Mouse (Mus musculus): ENCODE measurements around the gene Purb. TPM values are rescaled to one million over a fixed set of nuclear protein-coding genes. Genes with fewer than 3 reads are reported as not detected.

Gene Purb
- total and polyA plus RNA-seq, 3 experiments: 19.3 to 45.2 (median 42.4) TPM

DNA sequence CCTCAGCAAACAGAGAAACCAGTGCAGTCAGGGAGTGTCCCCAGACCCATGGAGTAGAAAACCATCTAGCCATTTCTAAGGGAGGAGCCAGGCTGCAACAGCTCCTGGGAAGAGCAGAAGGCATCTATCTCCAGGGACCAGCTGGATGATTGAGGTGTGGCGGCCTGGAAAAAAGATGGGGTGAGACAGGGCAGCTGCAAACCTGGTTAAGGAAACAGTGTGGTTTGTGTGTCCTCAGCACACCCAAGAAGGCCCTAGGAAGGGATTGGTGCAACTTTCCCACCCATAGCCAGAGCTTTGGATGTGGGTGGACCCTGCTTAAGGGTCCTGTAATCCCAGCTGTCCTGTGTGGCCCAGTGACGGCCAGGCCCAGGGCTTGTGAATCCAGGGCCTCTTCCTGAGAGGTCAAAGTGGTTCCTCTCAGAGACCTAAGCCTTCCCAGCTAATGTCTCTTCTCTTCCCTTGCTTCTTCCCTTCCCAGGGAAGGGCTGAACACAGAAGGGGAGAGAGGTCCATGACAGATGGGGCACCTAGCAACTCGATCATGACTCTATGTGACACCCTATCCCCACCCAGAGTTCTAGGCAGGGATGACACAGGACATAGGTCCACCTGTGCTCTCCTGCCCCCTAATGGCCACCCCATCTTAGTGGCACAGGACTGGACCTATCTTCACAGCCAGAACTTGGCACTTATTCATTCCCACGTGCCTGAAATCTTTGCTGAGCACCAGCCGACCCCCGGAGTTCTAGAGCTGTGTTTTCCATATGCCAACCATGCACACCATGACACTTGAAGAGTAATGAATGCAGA, 14.2 kb upstream of the Purb start (continued):
- TF ChIP-seq MYC (IDR thresholded peaks at IDR 0.05; ENCODE audit: low read depth, low read length) (no peak), MXI1 (IDR thresholded peaks at IDR 0.05; ENCODE audit: low read depth, low read length) (no peak), BHLHE40 (IDR thresholded peaks at IDR 0.05; ENCODE audit: low read depth, low read length) (peak; percentile 50; the same call in 1 of the 2 replicates), USF2 (conservative IDR thresholded peaks at IDR 0.05; ENCODE audit: low read depth, low read length) (no peak), GABPA (IDR thresholded peaks at IDR 0.05; ENCODE audit: insufficient replicate concordance, low read depth, low read length) (no peak), E2F4 (IDR thresholded peaks at IDR 0.05; ENCODE audit: insufficient replicate concordance, low read depth, low read length) (no peak), USF1 (IDR thresholded peaks at IDR 0.05; ENCODE audit: low read depth, low read length) (no peak)

DNA sequence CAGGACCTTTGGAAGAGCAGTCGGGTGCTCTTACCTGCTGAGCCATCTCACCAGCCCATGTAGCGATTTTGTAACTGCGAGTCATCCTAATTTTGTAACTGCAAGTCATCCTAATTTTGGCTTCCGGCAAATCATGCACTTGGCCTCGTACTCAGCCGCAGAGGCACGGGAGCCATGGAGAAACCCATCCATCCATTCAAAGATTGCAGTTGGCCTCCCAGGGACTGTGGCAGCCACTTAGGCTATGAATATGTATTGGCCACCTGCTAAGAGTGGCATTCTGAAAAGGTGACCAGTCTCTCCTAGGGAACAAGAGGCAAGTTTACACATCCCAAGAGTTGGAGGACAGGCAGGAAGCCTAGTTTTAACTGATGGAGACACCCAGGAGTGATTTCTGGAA, 13.5 kb upstream of the Purb start:
- H3K9me3 ChIP-seq (replicated peaks; ENCODE audit: low read length): no peaks in the 10 kb centered on the region
- H3K4me1 ChIP-seq (ENCODE audit: control insufficient read depth in 1 of 2, insufficient read depth in 2 of 2): peaks cover 0 to 25% of the 10 kb centered on the region in 2 experiments; a peak in 2 of 4 replicates
- no peak for TF ChIP-seq ZMIZ1 (IDR thresholded peaks at IDR 0.05; ENCODE audit: low read depth, low read length)
- TF ChIP-seq PAX5 (IDR thresholded peaks at IDR 0.05; ENCODE audit: low read length): no peak
- TF ChIP-seq MEF2A (IDR thresholded peaks at IDR 0.05; ENCODE audit: borderline replicate concordance, low read depth, low read length): no peak
- no peak for TF ChIP-seq ZC3H11A (IDR thresholded peaks at IDR 0.05; ENCODE audit: low read depth, low read length)
- TF ChIP-seq EP300 (IDR thresholded peaks at IDR 0.05; ENCODE audit: low read length): no peak
- TF ChIP-seq USF2 (conservative IDR thresholded peaks at IDR 0.05; ENCODE audit: low read depth, low read length): no peak
- no peak for TF ChIP-seq RCOR1 (conservative IDR thresholded peaks at IDR 0.05; ENCODE audit: low read depth, low read length)
- TF ChIP-seq MYC (IDR thresholded peaks at IDR 0.05; ENCODE audit: low read depth, low read length): no peak
- TF ChIP-seq HCFC1 (IDR thresholded peaks at IDR 0.05; ENCODE audit: low read depth, low read length): no peak
- no peak overlapping the region for H3K9ac ChIP-seq (ENCODE audit: insufficient read depth, low read depth)
- no peak overlapping the region for H3K27ac ChIP-seq (ENCODE audit: insufficient read depth, low read depth)
- H3K36me3 ChIP-seq (replicated peaks in 1 of 2; ENCODE audit: control insufficient read depth in 1 of 2, insufficient read depth in 1 of 2, low read length in 1 of 2): no peaks in the 10 kb centered on the region
- DNase-seq (ENCODE audit: extremely low read depth): no peak
- in situ Hi-C loops (cut with MboI; ENCODE audit: low pct_ligation_motif_present, low pct_unique_long_range_greater_than_20kb, low sequenced_read_pairs): no loop called here
- H3K4me2 ChIP-seq (ENCODE audit: insufficient read depth, low read depth, poor library complexity, severe bottlenecking): no peak overlapping the region
- H3K27me3 ChIP-seq (replicated peaks): no peaks in the 10 kb centered on the region
- dilution Hi-C loops (cut with MboI; ENCODE audit: extremely low pct_ligation_motif_present, extremely low pct_unique_long_range_greater_than_20kb, low sequenced_read_pairs): no loop called here
- no peak overlapping the region for H3K4me3 ChIP-seq (replicated peaks in 1 of 3; ENCODE audit: low read depth in 2 of 3, low read length in 2 of 3, poor library complexity in 1 of 3)
- H3K79me2 ChIP-seq (replicated peaks; ENCODE audit: control insufficient read depth, extremely low read depth, insufficient read depth, poor library complexity, severe bottlenecking): no peaks in the 10 kb centered on the region

DNA sequence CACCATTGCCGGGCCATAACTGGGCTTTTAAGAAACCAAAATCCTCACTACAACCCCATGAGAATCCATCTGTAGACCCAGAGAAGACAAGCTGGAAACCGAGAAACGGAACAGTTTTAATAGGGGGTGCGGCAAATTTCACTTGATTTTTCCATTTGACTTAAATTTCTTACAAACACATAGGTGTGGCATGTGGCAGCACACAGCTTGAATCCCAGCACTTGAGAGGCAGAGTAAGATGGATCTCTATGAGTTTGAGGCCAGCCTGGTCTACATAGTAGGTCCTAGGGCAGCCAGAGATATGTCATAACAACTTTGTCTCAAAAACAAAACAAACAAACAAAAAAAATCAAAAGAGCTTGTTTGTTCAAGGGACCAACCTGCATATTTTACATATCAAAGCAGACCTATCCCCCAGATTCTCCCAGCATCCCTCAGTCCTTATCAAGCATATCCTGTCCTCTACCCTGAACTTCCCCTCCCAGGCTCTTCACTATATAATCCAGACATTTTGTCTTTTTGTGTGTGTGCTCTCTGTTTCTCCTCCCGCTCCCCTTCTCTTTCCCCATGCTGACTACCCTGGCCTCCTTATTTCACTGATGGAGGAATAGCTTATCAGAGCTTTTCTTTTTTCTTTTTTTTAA, 12.4 kb upstream of the Purb start:
- Histone ChIP-seq H3K27ac (ENCODE audit: insufficient read depth, low read depth) (no peak overlapping the region), H3K9me3 (replicated peaks; ENCODE audit: low read length) (no peaks in the 10 kb centered on the region), H3K9ac (ENCODE audit: insufficient read depth, low read depth) (no peak overlapping the region), H3K4me3 (replicated peaks in 1 of 3; ENCODE audit: low read depth in 2 of 3, low read length in 2 of 3, poor library complexity in 1 of 3) (no peak overlapping the region), H3K36me3 (replicated peaks in 1 of 2; ENCODE audit: control insufficient read depth in 1 of 2, insufficient read depth in 1 of 2, low read length in 1 of 2) (no peaks in the 10 kb centered on the region), H3K4me1 (ENCODE audit: control insufficient read depth in 1 of 2, insufficient read depth in 2 of 2) (peaks cover 0 to 22% of the 10 kb centered on the region in 2 experiments; a peak in 2 of 4 replicates), H3K79me2 (replicated peaks; ENCODE audit: control insufficient read depth, extremely low read depth, insufficient read depth, poor library complexity, severe bottlenecking) (no peaks in the 10 kb centered on the region), H3K27me3 (replicated peaks) (no peaks in the 10 kb centered on the region), H3K4me2 (ENCODE audit: insufficient read depth, low read depth, poor library complexity, severe bottlenecking) (no peak overlapping the region)
- in situ Hi-C loops (cut with MboI; ENCODE audit: low pct_ligation_motif_present, low pct_unique_long_range_greater_than_20kb, low sequenced_read_pairs) (no loop called here), dilution Hi-C loops (cut with MboI; ENCODE audit: extremely low pct_ligation_motif_present, extremely low pct_unique_long_range_greater_than_20kb, low sequenced_read_pairs) (no loop called here)
- TF ChIP-seq USF2 (conservative IDR thresholded peaks at IDR 0.05; ENCODE audit: low read depth, low read length) (no peak), SMC3 (IDR thresholded peaks at IDR 0.05; ENCODE audit: low read depth, low read length) (no peak), ELF1 (IDR thresholded peaks at IDR 0.05; ENCODE audit: low read depth, low read length) (no peak), PAX5 (IDR thresholded peaks at IDR 0.05; ENCODE audit: low read length) (no peak), NRF1 (IDR thresholded peaks at IDR 0.05; ENCODE audit: low read depth, low read length) (no peak), KAT2A (IDR thresholded peaks at IDR 0.05; ENCODE audit: insufficient replicate concordance, low read length) (no peak), RCOR1 (conservative IDR thresholded peaks at IDR 0.05; ENCODE audit: low read depth, low read length) (no peak), MAFK (IDR thresholded peaks at IDR 0.05; ENCODE audit: insufficient replicate concordance, low read length) (no peak), CHD1 (IDR thresholded peaks at IDR 0.05; ENCODE audit: low read depth, low read length) (no peak), SIN3A (IDR thresholded peaks at IDR 0.05; ENCODE audit: low read length) (no peak), MEF2A (IDR thresholded peaks at IDR 0.05; ENCODE audit: borderline replicate concordance, low read depth, low read length) (no peak), TCF12 (IDR thresholded peaks at IDR 0.05; ENCODE audit: low read depth, low read length) (no peak), GABPA (IDR thresholded peaks at IDR 0.05; ENCODE audit: insufficient replicate concordance, low read depth, low read length) (no peak), MAX (IDR thresholded peaks at IDR 0.05; ENCODE audit: low read length) (no peak), RAD21 (IDR thresholded peaks at IDR 0.05; ENCODE audit: low read depth, low read length) (no peak)
- no peak for DNase-seq (ENCODE audit: extremely low read depth)
